Mouse (Mus musculus): ENCODE data around the gene Btg1.

- TF ChIP-seq CTCF (IDR thresholded peaks at IDR 0.05; ENCODE audit: low read depth) (no peak), EP300 (IDR thresholded peaks at IDR 0.05; ENCODE audit: low read depth) (no peak)
Observed at GRCm38 (mm10) chr10:96623633-96624195, 6.9 kb downstream of the Btg1 start.
